Mouse (Mus musculus) thymus, adult 2 months (tissue): ENCODE measurements at regions not wholly inside any gene's neighbourhood (a gene's known extent, or its start where the extent isn't known, plus 50 kb on each side); places are given as distances from the start of the nearest gene placed in this dataset.

Experiments used
- DNase-seq: peaks from one replicate; pipeline ENCODE4 v3.0.0; 2021
- H3K27ac ChIP-seq: fragments of 200-500 bp; 2 replicates; pipeline ENCODE4 v1.5.1; 2012; ENCODE audit warnings: low read length, control low read depth; ENCODE audit not compliant: control insufficient read depth, insufficient read depth
- H3K27me3 ChIP-seq: fragments of 200-500 bp; 2 replicates; pipeline ENCODE4 v1.6.1; 2012; ENCODE audit warnings: mild to moderate bottlenecking, low read length, moderate library complexity, mixed read lengths; ENCODE audit not compliant: control insufficient read depth, insufficient read depth
- H3K36me3 ChIP-seq: fragments of 200-500 bp; 2 replicates; pipeline ENCODE4 v1.6.1; 2012; ENCODE audit warnings: mild to moderate bottlenecking, low read length, moderate library complexity; ENCODE audit not compliant: control insufficient read depth, insufficient read depth
- H3K4me1 ChIP-seq: fragments of 200-500 bp; replicated peaks from 2 replicates; pipeline ENCODE4 v1.6.1; 2012; ENCODE audit warnings: low read length; ENCODE audit not compliant: control insufficient read depth, insufficient read depth
- H3K4me3 ChIP-seq: fragments of 200-500 bp; 2 replicates; pipeline ENCODE4 v1.5.1; 2012; ENCODE audit warnings: mild to moderate bottlenecking, low read length, control low read depth, moderate library complexity; ENCODE audit not compliant: control insufficient read depth, insufficient read depth
- CTCF ChIP-seq: fragments of 200-500 bp; IDR thresholded peaks from 2 replicates; pipeline ENCODE4 v1.5.1; 2012; ENCODE audit warnings: mild to moderate bottlenecking, control low read depth, low read length, moderate library complexity, borderline replicate concordance; ENCODE audit not compliant: control insufficient read depth, poor library complexity, insufficient read depth; ENCODE audit errors: extremely low read depth
- POLR2A ChIP-seq: fragments of 200-500 bp; IDR thresholded peaks from 2 replicates; pipeline ENCODE4 v1.6.1; 2012; ENCODE audit warnings: mild to moderate bottlenecking, low read length, control low read depth, moderate library complexity; ENCODE audit not compliant: control insufficient read depth, poor library complexity, insufficient read depth; ENCODE audit errors: extremely low read depth
- WGBS: fragments of 180-500 bp; shearing (Covaris S2); methylation state at CpG from one replicate; pipeline ENCODE4 v1.1.7; 2018; 5-methylcytosine and 5-hydroxymethylcytosine counted together

- TF ChIP-seq CTCF (no peak), POLR2A (no peak)
- DNase-seq = no peak
- Histone ChIP-seq H3K4me1 (no peaks in the 10 kb centered on the region), H3K36me3 (no peaks in the 10 kb centered on the region), H3K27ac (no peak overlapping the region), H3K4me3 (no peak overlapping the region), H3K27me3 (no peaks in the 10 kb centered on the region)
- 55% methylated on average over 5 of the region's 5 CpGs for WGBS
Observed at GRCm38 (mm10) chr12:9224971-9225370, 195.2 kb downstream of the Ttc32 start.

- TF ChIP-seq POLR2A = no peak
- TF ChIP-seq CTCF = no peak
- no peak for DNase-seq
- Histone ChIP-seq H3K36me3 (no peaks in the 10 kb centered on the region), H3K27me3 (no peaks in the 10 kb centered on the region), H3K4me3 (no peak overlapping the region), H3K4me1 (no peaks in the 10 kb centered on the region), H3K27ac (no peak overlapping the region)
- 92% methylated on average over 5 of the region's 5 CpGs for WGBS
Observed at GRCm38 (mm10) chr12:9227901-9228300, 198.1 kb downstream of the Ttc32 start.

GRCm38 (mm10) chr12:9228486-9228885 is 198.7 kb downstream of the Ttc32 start:
- Histone ChIP-seq H3K4me3 (no peak overlapping the region), H3K27me3 (no peaks in the 10 kb centered on the region), H3K36me3 (no peaks in the 10 kb centered on the region), H3K4me1 (no peaks in the 10 kb centered on the region), H3K27ac (no peak overlapping the region)
- WGBS = 88% methylated on average over 2 of the region's 2 CpGs
- no peak for TF ChIP-seq POLR2A
- no peak for TF ChIP-seq CTCF
- DNase-seq = no peak

GRCm38 (mm10) chr12:9229981-9230380 is 200.2 kb downstream of the Ttc32 start:
- no peak overlapping the region for H3K27ac ChIP-seq
- 87% methylated on average over 4 of the region's 4 CpGs for WGBS
- no peak overlapping the region for H3K4me3 ChIP-seq
- H3K27me3 ChIP-seq = no peaks in the 10 kb centered on the region
- DNase-seq = no peak
- H3K4me1 ChIP-seq = no peaks in the 10 kb centered on the region
- no peaks in the 10 kb centered on the region for H3K36me3 ChIP-seq
- TF ChIP-seq POLR2A (no peak), CTCF (no peak)

GRCm38 (mm10) chr12:9230576-9230975 is 200.8 kb downstream of the Ttc32 start:
- DNase-seq = no peak
- Histone ChIP-seq H3K27me3 (no peaks in the 10 kb centered on the region), H3K4me1 (no peaks in the 10 kb centered on the region), H3K36me3 (no peaks in the 10 kb centered on the region), H3K4me3 (no peak overlapping the region), H3K27ac (no peak overlapping the region)
- 84% methylated on average over 5 of the region's 5 CpGs for WGBS
- no peak for TF ChIP-seq POLR2A
- no peak for TF ChIP-seq CTCF

GRCm38 (mm10) chr12:9232431-9232830 is 202.6 kb downstream of the Ttc32 start:
- no peaks in the 10 kb centered on the region for H3K27me3 ChIP-seq
- no peaks in the 10 kb centered on the region for H3K36me3 ChIP-seq
- no peak overlapping the region for H3K4me3 ChIP-seq
- no peak for DNase-seq
- no peak overlapping the region for H3K27ac ChIP-seq
- no peak for TF ChIP-seq CTCF
- no peak for TF ChIP-seq POLR2A
- H3K4me1 ChIP-seq = no peaks in the 10 kb centered on the region

- H3K4me1 ChIP-seq = no peaks in the 10 kb centered on the region
- DNase-seq = no peak
- TF ChIP-seq POLR2A (no peak), CTCF (no peak)
- H3K27ac ChIP-seq = no peak overlapping the region
- no peak overlapping the region for H3K4me3 ChIP-seq
- 85% methylated on average over 4 of the region's 4 CpGs for WGBS
- H3K36me3 ChIP-seq = no peaks in the 10 kb centered on the region
- no peaks in the 10 kb centered on the region for H3K27me3 ChIP-seq
Observed at GRCm38 (mm10) chr12:9235866-9236265, 206.1 kb downstream of the Ttc32 start.
